23 mouse cellular contexts compared by ENCODE assay signal in the genomic region with DNA sequence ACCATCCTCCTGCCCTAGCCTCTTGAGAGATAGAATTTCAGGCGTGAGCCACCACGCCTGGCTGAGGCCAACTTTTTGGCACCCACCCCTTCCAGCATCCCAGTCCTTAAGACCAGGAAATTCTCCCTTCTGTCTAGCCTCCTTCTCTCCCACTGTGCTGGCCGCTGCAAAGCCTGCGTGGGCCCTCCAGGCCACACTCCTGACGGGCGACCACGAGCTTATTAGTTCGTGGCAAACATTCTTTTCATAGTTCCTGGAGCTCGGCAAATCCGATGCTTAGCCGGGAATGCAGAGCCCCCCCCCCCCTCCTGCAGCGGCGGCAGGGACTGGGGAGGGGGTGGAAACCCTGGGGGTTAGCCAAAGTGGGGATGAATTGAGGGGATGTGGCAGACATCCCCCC. TPM values are rescaled to one million over a fixed set of nuclear protein-coding genes. Genes with fewer than 3 reads are reported as not detected.
DNase-seq lines count a peak whose midpoint lies in the region; ATAC-seq and TF ChIP-seq lines count a peak whose summit lies in the region.
"Had no signal": no experiment of that assay in that cellular context is flagged by ENCODE, and none has a peak within 500 bp of the region (broad histone marks: within the 10 kb centered on the region; RNA-seq: fewer than 3 reads in every experiment).

No protein-coding gene starts in this region.

- H3K27me3 ChIP-seq in kidney, embryonic 16.5 days (ENCODE audit: insufficient read depth, low read length) = peaks cover 23% of the 10 kb centered on the region
- H3K27me3 ChIP-seq in embryonic facial prominence, embryonic 10.5 days (replicated peaks; ENCODE audit: low read depth, poor library complexity, severe bottlenecking) = peaks cover 72% of the 10 kb centered on the region
- H3K27me3 ChIP-seq in myocyte (ENCODE audit: control insufficient read depth, insufficient read depth, insufficient read length) = peaks cover 18% of the 10 kb centered on the region

- no peak overlapping the region for H3K4me3 ChIP-seq in kidney, embryonic 16.5 days (ENCODE audit: low read length)
- H3K4me3 ChIP-seq in embryonic facial prominence, embryonic 10.5 days = no peak overlapping the region
- no peak overlapping the region for H3K4me3 ChIP-seq in embryonic fibroblast, embryonic 13.5 days (ENCODE audit: insufficient read depth, low read length)
- H3K4me3 ChIP-seq in myocyte = no peak overlapping the region
- H3K4me3 ChIP-seq: liver, embryonic 15.5 days; stomach, embryonic 15.5 days had no signal

- H3K36me3 ChIP-seq in kidney, embryonic 16.5 days (ENCODE audit: insufficient read depth, low read length) = no peaks in the 10 kb centered on the region
- no peaks in the 10 kb centered on the region for H3K36me3 ChIP-seq in embryonic facial prominence, embryonic 10.5 days (replicated peaks)
- H3K36me3 ChIP-seq in myocyte (ENCODE audit: control insufficient read depth, insufficient read depth) = no peaks in the 10 kb centered on the region
- H3K36me3 ChIP-seq: liver, embryonic 15.5 days; stomach, embryonic 15.5 days had no signal

- H3K4me1 ChIP-seq in kidney, embryonic 16.5 days (ENCODE audit: insufficient read depth, low read length) = peaks cover 23% of the 10 kb centered on the region
- peaks cover 53% of the 10 kb centered on the region for H3K4me1 ChIP-seq in embryonic facial prominence, embryonic 10.5 days
- no peaks in the 10 kb centered on the region for H3K4me1 ChIP-seq in embryonic fibroblast, embryonic 13.5 days (ENCODE audit: control insufficient read depth, insufficient read depth, low read length)

- H3ac ChIP-seq in myocyte (ENCODE audit: control insufficient read depth, insufficient read length) = no peak overlapping the region

- no peak for TF ChIP-seq POLR2A in embryonic fibroblast, embryonic 13.5 days (IDR thresholded peaks at IDR 0.05; ENCODE audit: low read depth, low read length)
- no peak for TF ChIP-seq POLR2A in myocyte (IDR thresholded peaks at IDR 0.05; ENCODE audit: insufficient read length, low read depth)

- H3K27ac ChIP-seq in kidney, embryonic 16.5 days (ENCODE audit: low read length) = no peak overlapping the region
- peak overlapping the region; percentile 11; the same call in 1 of the 2 replicates for H3K27ac ChIP-seq in embryonic facial prominence, embryonic 10.5 days (replicated peaks)
- 0 out of 2 replicates have a peak overlapping the region, but pooled peaks have one; percentile 7 for H3K27ac ChIP-seq in embryonic fibroblast, embryonic 13.5 days (ENCODE audit: insufficient read depth, low read length)
- H3K27ac ChIP-seq: hindbrain, postnatal 0 days; liver, embryonic 15.5 days; macrophage; stomach, embryonic 15.5 days had no signal

- ATAC-seq in kidney, embryonic 16.5 days (ENCODE audit: low FRiP score, low TSS enrichment) = no peak
- ATAC-seq: forebrain, embryonic 16.5 days; hindbrain, postnatal 0 days; intestine, embryonic 16.5 days; lung, postnatal 0 days; midbrain, embryonic 16.5 days had no signal

- H3K79me2 ChIP-seq in myocyte (ENCODE audit: control insufficient read depth, insufficient read depth) = no peaks in the 10 kb centered on the region

- TF ChIP-seq CTCF in embryonic fibroblast, embryonic 13.5 days (IDR thresholded peaks at IDR 0.05; ENCODE audit: borderline replicate concordance, insufficient read depth, low read length) = no peak

- no peak overlapping the region for H3K4me2 ChIP-seq in kidney, embryonic 16.5 days (replicated peaks; ENCODE audit: low read depth, low read length)
- H3K4me2 ChIP-seq in myocyte (ENCODE audit: low read depth) = peak overlapping the region; percentile 24
- H3K4me2 ChIP-seq: liver, embryonic 15.5 days; stomach, embryonic 15.5 days had no signal

- 24% methylated on average over 13 of the region's 13 CpGs for WGBS in kidney, embryonic 16.5 days
- WGBS in embryonic facial prominence, embryonic 10.5 days = 23% methylated on average over 13 of the region's 13 CpGs

- no peaks in the 10 kb centered on the region for H3K9me3 ChIP-seq in kidney, embryonic 16.5 days (ENCODE audit: low read length)
- 0 out of 2 replicates have a peak, but pooled peaks cover under 1% of the 10 kb centered on the region for H3K9me3 ChIP-seq in embryonic facial prominence, embryonic 10.5 days
- H3K9me3 ChIP-seq: liver, embryonic 15.5 days; stomach, embryonic 15.5 days had no signal

- H3K9ac ChIP-seq in kidney, embryonic 16.5 days (replicated peaks; ENCODE audit: low read length) = 0 out of 2 replicates have a peak overlapping the region, but pooled peaks have one; percentile 29
- H3K9ac ChIP-seq: liver, embryonic 15.5 days; stomach, embryonic 15.5 days had no signal

- no peak for DNase-seq in kidney, adult 8-10 months
- no peak for DNase-seq in embryonic facial prominence, embryonic 10.5 days (ENCODE audit: low spot score)
- DNase-seq in spleen, adult 12 weeks (ENCODE audit: low spot score) = no peak
- DNase-seq in left cerebral cortex, adult 9 months (ENCODE audit: low spot score in 2 of 2) = no peak
- DNase-seq: adrenal gland, postnatal 36 days; cerebellum, adult 9-10 months; gastrocnemius, postnatal 36 days; kidney, postnatal 36 days; layer of hippocampus, adult 9-11 months; liver; right cerebral cortex, adult 18-20 months; right cerebral cortex, postnatal 4 days had no signal

TF ChIP-seq in myocyte, 11 proteins besides CTCF, POLR2A, EP300 and RAD21:
- no peak for TF ChIP-seq TCF12 (IDR thresholded peaks at IDR 0.05; ENCODE audit: insufficient read depth, poor library complexity, severe bottlenecking)
- TF ChIP-seq CEBPB (IDR thresholded peaks at IDR 0.05; ENCODE audit: insufficient read depth, poor library complexity, severe bottlenecking) = no peak
- TF ChIP-seq MYOG (IDR thresholded peaks at IDR 0.05; ENCODE audit: control insufficient read depth in 1 of 3, insufficient read depth in 1 of 3, insufficient read length in 2 of 3, low read depth in 2 of 3) = no peak
- TF ChIP-seq REST (IDR thresholded peaks at IDR 0.05; ENCODE audit: insufficient read depth, insufficient read length) = no peak
- TF ChIP-seq MAX (IDR thresholded peaks at IDR 0.05; ENCODE audit: low read depth) = no peak
- no peak for TF ChIP-seq MYOD1 (IDR thresholded peaks at IDR 0.05; ENCODE audit: control insufficient read depth in 1 of 3, insufficient read length in 2 of 3, low read depth in 2 of 3)
- TF ChIP-seq USF1 (IDR thresholded peaks at IDR 0.05; ENCODE audit: low read depth) = no peak
- TF ChIP-seq SRF (IDR thresholded peaks at IDR 0.05; ENCODE audit: control insufficient read depth, insufficient read length, low read depth) = no peak
- TF ChIP-seq E2F4 (IDR thresholded peaks at IDR 0.05; ENCODE audit: insufficient read depth) = no peak
- TF ChIP-seq TCF3 (IDR thresholded peaks at IDR 0.05; ENCODE audit: insufficient read length, low read depth) = no peak
- TF ChIP-seq POLR2AphosphoS2 (IDR thresholded peaks at IDR 0.05; ENCODE audit: insufficient read length, low read depth) = no peak

RNA-seq across cellular contexts. Expression of gene Col8a2, which starts 4.6 kb away (rescaled TPM):
- 11.1 and 11.4 TPM in 2 replicates for polyA plus RNA-seq in kidney, embryonic 16.5 days (2015; fragmentation: Nextera tagmentation; extraction: Ambion mirVana)
- polyA plus RNA-seq in embryonic facial prominence, embryonic 10.5 days (2016; fragmentation: Nextera tagmentation; extraction: Ambion mirVana) = 7.3 and 11.2 TPM in 2 replicates
- 7.7 and 40.4 TPM in 2 replicates for polyA plus RNA-seq in embryonic fibroblast, embryonic 13.5 days (2011; ENCODE audit: insufficient read length, low read depth, missing spikeins)
- polyA plus RNA-seq in myocyte (2012; fragmentation: generic; extraction: Trizol) = 0.06 TPM
- polyA plus RNA-seq: macrophage had no signal

RNA-seq across cellular contexts. Expression of gene Trappc3, which starts 29.1 kb away (rescaled TPM):
- 113 and 120 TPM in 2 replicates for polyA plus RNA-seq in kidney, embryonic 16.5 days (2015; fragmentation: Nextera tagmentation; extraction: Ambion mirVana)
- polyA plus RNA-seq in embryonic facial prominence, embryonic 10.5 days (2016; fragmentation: Nextera tagmentation; extraction: Ambion mirVana) = 91.8 and 92.3 TPM in 2 replicates
- 96.6 and 102 TPM in 2 replicates for polyA plus RNA-seq in embryonic fibroblast, embryonic 13.5 days (2011; ENCODE audit: insufficient read length, low read depth, missing spikeins)
- 84.1 TPM for polyA plus RNA-seq in myocyte (2012; fragmentation: generic; extraction: Trizol)

RNA-seq across cellular contexts. Expression of gene Adprhl2, which starts 30.3 kb away (rescaled TPM):
- 85.3 and 91.6 TPM in 2 replicates for polyA plus RNA-seq in kidney, embryonic 16.5 days (2015; fragmentation: Nextera tagmentation; extraction: Ambion mirVana)
- polyA plus RNA-seq in embryonic facial prominence, embryonic 10.5 days (2016; fragmentation: Nextera tagmentation; extraction: Ambion mirVana) = 92.3 and 93.2 TPM in 2 replicates
- polyA plus RNA-seq in embryonic fibroblast, embryonic 13.5 days (2011; ENCODE audit: insufficient read length, low read depth, missing spikeins) = 15.9 and 16.7 TPM in 2 replicates
- polyA plus RNA-seq in myocyte (2012; fragmentation: generic; extraction: Trizol) = 31.5 TPM

RNA-seq across cellular contexts. Expression of gene Tekt2, which starts 34.3 kb away (rescaled TPM):
- polyA plus RNA-seq in kidney, embryonic 16.5 days (2015; fragmentation: Nextera tagmentation; extraction: Ambion mirVana) = 3.9 and 5.5 TPM in 2 replicates
- polyA plus RNA-seq in embryonic facial prominence, embryonic 10.5 days (2016; fragmentation: Nextera tagmentation; extraction: Ambion mirVana) = 1.4 TPM in 2 replicates
- polyA plus RNA-seq in embryonic fibroblast, embryonic 13.5 days (2011; ENCODE audit: insufficient read length, low read depth, missing spikeins) = 3.1 and 3.9 TPM in 2 replicates
- polyA plus RNA-seq in myocyte (2012; fragmentation: generic; extraction: Trizol) = 0.49 TPM

RNA-seq across cellular contexts. Expression of gene Map7d1, which starts 35.1 kb away (rescaled TPM):
- 31.5 and 32.2 TPM in 2 replicates for polyA plus RNA-seq in kidney, embryonic 16.5 days (2015; fragmentation: Nextera tagmentation; extraction: Ambion mirVana)
- 60.9 and 62.9 TPM in 2 replicates for polyA plus RNA-seq in embryonic facial prominence, embryonic 10.5 days (2016; fragmentation: Nextera tagmentation; extraction: Ambion mirVana)
- polyA plus RNA-seq in embryonic fibroblast, embryonic 13.5 days (2011; ENCODE audit: insufficient read length, low read depth, missing spikeins) = 83.0 and 98.9 TPM in 2 replicates
- 236 TPM for polyA plus RNA-seq in myocyte (2012; fragmentation: generic; extraction: Trizol)
